Mouse (Mus musculus): ENCODE data around the gene Btbd35f5.
"Not testable (repeated sequence)": the region's sequence is repeated elsewhere in the genome, so short reads cannot be mapped to it uniquely, and the experiment has no call there.

Gene Btbd35f5

GRCm38 (mm10) chrX:32973597-32973996, at the start of gene Btbd35f5:
TSS of gene Btbd35f5 (plus strand) at chrX:32973897.
- DNase-seq (ENCODE audit: low read depth, low spot score), result not testable (repeated sequence)

DNA sequence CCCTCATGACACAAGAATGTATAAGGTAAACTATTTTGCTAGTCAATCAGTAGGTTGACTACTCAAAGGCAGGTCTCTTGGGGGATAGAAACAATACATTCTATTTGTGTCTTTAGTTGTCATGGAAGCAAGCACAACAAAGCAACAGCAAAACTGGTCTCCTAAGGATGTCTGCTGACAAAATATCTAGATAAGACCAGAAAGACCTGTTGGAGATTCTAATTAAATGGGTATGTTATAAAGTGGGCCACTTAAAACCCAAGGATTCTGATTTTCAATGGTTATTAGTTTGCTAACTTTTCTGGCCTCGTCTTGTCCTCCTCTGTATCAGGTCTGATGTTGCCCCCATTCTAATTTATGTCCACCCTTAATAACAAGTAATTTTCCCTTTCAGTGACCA, 32.2 kb upstream of the Btbd35f5 start, which contains the start of gene Gm21789:
Gene Gm21789, plus strand, starts transcription at position 301 of the 400 bp plus-strand sequence.
- not testable (repeated sequence) for DNase-seq (ENCODE audit: low read depth, low spot score)

Measured in forelimb bud, embryonic 11.5 days (tissue).